Mouse (Mus musculus): Measurements from ENCODE around the gene Ifnab. TPM values are rescaled to one million over a fixed set of nuclear protein-coding genes. Genes with fewer than 3 reads are reported as not detected.

Gene Ifnab
- total and polyA plus RNA-seq, 3 experiments: not detected

GRCm38 (mm10) chr4:88692537-88692936 lies 1.4 kb upstream of the Ifnab start:
- Histone ChIP-seq H3K27me3 (ENCODE audit: control insufficient read depth in 1 of 2, insufficient read depth in 2 of 2, low read length in 2 of 2) (peaks cover 0 to 4% of the 10 kb centered on the region in 2 experiments; a peak in 2 of 4 replicates), H3K4me1 (ENCODE audit: control insufficient read depth in 1 of 2, insufficient read depth in 2 of 2, low read length in 2 of 2) (no peaks in the 10 kb centered on the region), H3K4me3 (ENCODE audit: control insufficient read depth in 1 of 2, insufficient read depth in 1 of 2, low read depth in 2 of 2, low read length in 2 of 2) (no peak overlapping the region), H3K79me2 (ENCODE audit: control insufficient read depth, insufficient read depth, low read length, poor library complexity) (no peaks in the 10 kb centered on the region), H3K27ac (ENCODE audit: control insufficient read depth, low read depth, low read length) (no peak overlapping the region), H3K36me3 (ENCODE audit: control insufficient read depth in 1 of 2, insufficient read depth in 2 of 2, low read length in 2 of 2) (no peaks in the 10 kb centered on the region), H3K9me3 (replicated peaks; ENCODE audit: insufficient read depth, low read length) (no peaks in the 10 kb centered on the region), H3K9ac (ENCODE audit: control insufficient read depth, low read depth, low read length, poor library complexity, severe bottlenecking) (no peak overlapping the region)
- DNase-seq (ENCODE audit: low read depth, low spot score): no peak
- TF ChIP-seq NELFE (IDR thresholded peaks at IDR 0.05; ENCODE audit: low read depth, low read length) (no peak), MEF2A (IDR thresholded peaks at IDR 0.05; ENCODE audit: extremely low read depth, insufficient replicate concordance, low read depth, low read length, poor library complexity, severe bottlenecking) (no peak), MYC (IDR thresholded peaks at IDR 0.05; ENCODE audit: low read depth, low read length) (no peak), MAZ (IDR thresholded peaks at IDR 0.05; ENCODE audit: low read depth, low read length) (no peak), GATA1 (IDR thresholded peaks at IDR 0.05; ENCODE audit: low read depth, low read length) (no peak), USF1 (IDR thresholded peaks at IDR 0.05; ENCODE audit: low read depth, low read length) (no peak), USF2 (IDR thresholded peaks at IDR 0.05; ENCODE audit: borderline replicate concordance in 1 of 2, insufficient read depth in 1 of 2, low read depth in 1 of 2, low read length in 2 of 2) (no peak), CHD2 (IDR thresholded peaks at IDR 0.05; ENCODE audit: low read length) (no peak), ZC3H11A (IDR thresholded peaks at IDR 0.05; ENCODE audit: low read depth, low read length) (no peak), RAD21 (IDR thresholded peaks at IDR 0.05; ENCODE audit: low read depth, low read length) (no peak), MXI1 (IDR thresholded peaks at IDR 0.05; ENCODE audit: low read depth, low read length) (no peak), UBTF (IDR thresholded peaks at IDR 0.05; ENCODE audit: borderline replicate concordance, insufficient read depth, low read depth, low read length) (no peak), POLR2A (IDR thresholded peaks at IDR 0.05; ENCODE audit: control insufficient read depth in 1 of 2, insufficient read depth in 1 of 2, low read depth in 1 of 2, low read length in 2 of 2, poor library complexity in 1 of 2) (no peak), ELF1 (IDR thresholded peaks at IDR 0.05; ENCODE audit: low read depth, low read length) (no peak), RCOR1 (IDR thresholded peaks at IDR 0.05; ENCODE audit: low read depth, low read length) (no peak), CTCF (IDR thresholded peaks at IDR 0.05 in 2 of 3, conservative IDR thresholded peaks at IDR 0.05 in 1 of 3; ENCODE audit: control insufficient read depth in 1 of 3, insufficient read depth in 1 of 3, low read depth in 2 of 3, low read length in 3 of 3, poor library complexity in 1 of 3, severe bottlenecking in 1 of 3) (no peak), MYB (IDR thresholded peaks at IDR 0.05; ENCODE audit: low read depth, low read length) (no peak)

- Histone ChIP-seq H3K79me2 (ENCODE audit: control insufficient read depth, insufficient read depth, low read length, poor library complexity) (no peaks in the 10 kb centered on the region), H3K27ac (ENCODE audit: control insufficient read depth, low read depth, low read length) (no peak within 1 kb of the TSS), H3K4me3 (ENCODE audit: control insufficient read depth in 1 of 2, insufficient read depth in 1 of 2, low read depth in 2 of 2, low read length in 2 of 2) (no peak within 1 kb of the TSS), H3K4me1 (ENCODE audit: control insufficient read depth in 1 of 2, insufficient read depth in 2 of 2, low read length in 2 of 2) (no peaks in the 10 kb centered on the region), H3K27me3 (ENCODE audit: control insufficient read depth in 1 of 2, insufficient read depth in 2 of 2, low read length in 2 of 2) (peaks cover 2 to 3% of the 10 kb centered on the region in 2 experiments; a peak in 3 of 4 replicates), H3K9ac (ENCODE audit: control insufficient read depth, low read depth, low read length, poor library complexity, severe bottlenecking) (no peak within 1 kb of the TSS), H3K36me3 (ENCODE audit: control insufficient read depth in 1 of 2, insufficient read depth in 2 of 2, low read length in 2 of 2) (peaks cover 0 to 6% of the 10 kb centered on the region in 2 experiments; a peak in 2 of 4 replicates), H3K9me3 (replicated peaks; ENCODE audit: insufficient read depth, low read length) (no peaks in the 10 kb centered on the region)
- no peak for DNase-seq (ENCODE audit: low read depth, low spot score)
- no peak for TF ChIP-seq POLR2AphosphoS5 (IDR thresholded peaks at IDR 0.05; ENCODE audit: borderline replicate concordance, low read depth, low read length)
Measured at GRCm38 (mm10) chr4:88683812-88684211, 7.3 kb downstream of the Ifnab start, which contains the start of gene Ifna2. TSS of gene Ifna2 (minus strand) at chr4:88683912.
